Comparison of ENCODE assay signal across 33 mouse cellular contexts in genomic region chr6:4069714-4070113, GRCm38 (mm10).
"Had no signal": no experiment of that assay in that cellular context is flagged by ENCODE, and none has a peak within 500 bp of the region (broad histone marks: within the 10 kb centered on the region; RNA-seq: fewer than 3 reads in every experiment).

No protein-coding gene starts in this region.

- H3K36me3 ChIP-seq: limb, embryonic 10.5 days; limb, embryonic 12.5 days; limb, embryonic 13.5 days; limb, embryonic 15.5 days; liver, embryonic 12.5 days; liver, embryonic 13.5 days; liver, embryonic 15.5 days; lung, embryonic 15.5 days; midbrain, embryonic 10.5 days; midbrain, embryonic 12.5 days; midbrain, embryonic 13.5 days; midbrain, embryonic 15.5 days; neural tube, embryonic 12.5 days; neural tube, embryonic 13.5 days had no signal

- H3K4me3 ChIP-seq: limb, embryonic 10.5 days; limb, embryonic 12.5 days; limb, embryonic 13.5 days; limb, embryonic 15.5 days; liver, embryonic 12.5 days; liver, embryonic 13.5 days; liver, embryonic 15.5 days; lung, embryonic 15.5 days; megakaryocyte, embryonic 14.5 days; midbrain, embryonic 10.5 days; midbrain, embryonic 12.5 days; midbrain, embryonic 13.5 days; midbrain, embryonic 15.5 days; myocyte; neural tube, embryonic 12.5 days; neural tube, embryonic 13.5 days had no signal

- H3K9me3 ChIP-seq: limb, embryonic 10.5 days; limb, embryonic 12.5 days; limb, embryonic 13.5 days; limb, embryonic 15.5 days; liver, embryonic 12.5 days; liver, embryonic 13.5 days; liver, embryonic 15.5 days; lung, embryonic 15.5 days; megakaryocyte, embryonic 14.5 days; midbrain, embryonic 10.5 days; midbrain, embryonic 12.5 days; midbrain, embryonic 13.5 days; midbrain, embryonic 15.5 days; neural tube, embryonic 12.5 days; neural tube, embryonic 13.5 days had no signal

- H3K9ac ChIP-seq: limb, embryonic 12.5 days; limb, embryonic 13.5 days; limb, embryonic 15.5 days; liver, embryonic 12.5 days; liver, embryonic 13.5 days; liver, embryonic 14.5 days; liver, embryonic 15.5 days; liver, postnatal 0 days; lung, embryonic 14.5 days; lung, embryonic 15.5 days; midbrain, embryonic 12.5 days; midbrain, embryonic 13.5 days; midbrain, embryonic 15.5 days; neural tube, embryonic 12.5 days; neural tube, embryonic 13.5 days had no signal

- H3K4me1 ChIP-seq: limb, embryonic 10.5 days; limb, embryonic 12.5 days; limb, embryonic 13.5 days; limb, embryonic 15.5 days; liver, embryonic 12.5 days; liver, embryonic 13.5 days; liver, embryonic 15.5 days; lung, embryonic 15.5 days; megakaryocyte, embryonic 14.5 days; midbrain, embryonic 10.5 days; midbrain, embryonic 12.5 days; midbrain, embryonic 13.5 days; midbrain, embryonic 15.5 days; neural tube, embryonic 12.5 days; neural tube, embryonic 13.5 days had no signal

- ATAC-seq: liver, embryonic 12.5 days; liver, postnatal 0 days; lung, postnatal 0 days; midbrain, embryonic 13.5 days; midbrain, embryonic 15.5 days; midbrain, embryonic 16.5 days had no signal

- H3K4me2 ChIP-seq: limb, embryonic 12.5 days; limb, embryonic 13.5 days; limb, embryonic 15.5 days; liver, embryonic 11.5 days; liver, embryonic 12.5 days; liver, embryonic 13.5 days; liver, embryonic 15.5 days; lung, embryonic 14.5 days; lung, embryonic 15.5 days; midbrain, embryonic 11.5 days; midbrain, embryonic 12.5 days; midbrain, embryonic 13.5 days; midbrain, embryonic 15.5 days; neural tube, embryonic 12.5 days; neural tube, embryonic 13.5 days had no signal

- DNase-seq: left cerebral cortex, postnatal 4 days; liver; liver, embryonic 13.5 days; liver, postnatal 0 days; lung, adult 18-20 months; lung, adult 2 months; lung, embryonic 14.5 days; lung, postnatal 10 days; lung, postnatal 14 days; lung, postnatal 36 days; lung, postnatal 4 days; midbrain, embryonic 14.5 days had no signal

- H3K27me3 ChIP-seq: limb, embryonic 12.5 days; limb, embryonic 13.5 days; limb, embryonic 15.5 days; liver, embryonic 12.5 days; liver, embryonic 13.5 days; liver, embryonic 15.5 days; lung, embryonic 15.5 days; megakaryocyte, embryonic 14.5 days; midbrain, embryonic 12.5 days; midbrain, embryonic 13.5 days; midbrain, embryonic 15.5 days; neural tube, embryonic 12.5 days; neural tube, embryonic 13.5 days had no signal

- H3K27ac ChIP-seq: limb, embryonic 10.5 days; limb, embryonic 12.5 days; limb, embryonic 13.5 days; limb, embryonic 15.5 days; liver, embryonic 12.5 days; liver, embryonic 13.5 days; liver, embryonic 14.5 days; liver, embryonic 15.5 days; lung, embryonic 15.5 days; macrophage; midbrain, embryonic 10.5 days; midbrain, embryonic 12.5 days; midbrain, embryonic 13.5 days; midbrain, embryonic 15.5 days; neural tube, embryonic 12.5 days; neural tube, embryonic 13.5 days had no signal
